Mouse (Mus musculus) frontal cortex, adult 2 months (tissue): ENCODE results near the gene Nrf1. TPM values are rescaled to one million over a fixed set of nuclear protein-coding genes. Genes with fewer than 3 reads are reported as not detected.

Experiments used
- DNase-seq, 2 experiments: peaks; one replicate each; pipeline ENCODE4 v3.0.0; 2022; ENCODE audit warnings: low spot score in 1 of 2; ENCODE audit errors: extremely low spot score in 1 of 2
- polyA plus RNA-seq: library from polyadenylated mRNA; depleted of rRNA; stranded (reverse); fragments of >200 nt; gene quantifications from 2 replicates; pipeline ENCODE4 v1.2.3, GENCODE M21; 2012

Gene Nrf1
- polyA plus RNA-seq, 1 experiment = 26.2 TPM

DNA sequence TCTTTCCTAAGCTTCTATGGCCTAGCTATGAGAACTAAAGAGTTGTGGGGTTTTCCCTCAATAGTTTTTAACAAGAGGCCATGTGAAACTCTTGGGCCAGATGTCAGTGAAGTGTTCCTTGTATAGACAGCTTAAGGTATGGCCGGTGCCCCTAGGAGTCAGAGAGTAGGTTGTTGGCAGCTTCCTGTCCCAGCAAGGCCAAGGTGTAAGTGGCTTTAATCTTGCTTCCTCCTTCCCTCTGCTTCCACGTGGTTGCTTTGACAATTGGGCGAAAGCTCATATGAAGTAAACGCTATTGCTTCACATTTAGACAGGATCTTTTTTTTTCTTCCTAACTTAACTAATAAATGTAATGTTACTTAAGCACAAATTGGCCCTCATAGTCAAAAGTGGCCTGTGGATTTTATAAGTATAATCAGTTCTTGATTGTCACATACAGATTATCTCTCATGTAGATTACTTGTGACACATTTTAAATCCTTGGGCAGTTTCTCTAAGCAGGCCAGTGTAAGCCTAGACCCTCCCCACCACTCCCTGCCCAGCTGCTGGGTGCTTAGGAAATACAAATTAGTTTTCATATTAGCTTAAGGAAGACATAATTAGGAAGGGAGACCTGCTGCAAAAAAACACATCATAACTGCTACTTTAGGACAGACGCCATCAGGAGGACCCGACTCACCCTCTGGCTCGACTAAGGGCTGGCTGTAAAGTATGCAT, 91.7 kb downstream of the Nrf1 start:
- DNase-seq = no peak

- DNase-seq = no peak
These were observed 95.5 kb downstream of the Nrf1 start for GRCm38 (mm10) chr6:30143263-30143662.

DNA sequence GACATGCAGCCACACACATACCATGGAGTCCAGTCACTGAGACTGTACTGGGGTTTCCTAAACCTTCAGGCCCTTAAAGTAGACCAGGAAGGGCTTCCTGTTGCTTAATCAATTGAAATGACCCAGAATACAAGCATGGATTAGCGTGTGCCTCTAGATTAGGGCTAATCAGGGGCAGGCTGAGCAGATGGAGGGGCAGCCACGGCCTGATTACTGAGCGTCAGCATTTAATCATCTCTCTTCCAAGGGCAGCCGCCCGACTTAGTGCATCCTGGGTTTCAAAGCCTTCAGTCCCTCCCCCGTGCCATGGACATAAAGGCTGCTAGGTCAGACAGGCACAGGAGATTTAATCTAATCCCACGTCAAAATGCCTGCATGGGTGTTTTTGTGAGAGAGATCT, 99.3 kb downstream of the Nrf1 start:
- no peak for DNase-seq

DNA sequence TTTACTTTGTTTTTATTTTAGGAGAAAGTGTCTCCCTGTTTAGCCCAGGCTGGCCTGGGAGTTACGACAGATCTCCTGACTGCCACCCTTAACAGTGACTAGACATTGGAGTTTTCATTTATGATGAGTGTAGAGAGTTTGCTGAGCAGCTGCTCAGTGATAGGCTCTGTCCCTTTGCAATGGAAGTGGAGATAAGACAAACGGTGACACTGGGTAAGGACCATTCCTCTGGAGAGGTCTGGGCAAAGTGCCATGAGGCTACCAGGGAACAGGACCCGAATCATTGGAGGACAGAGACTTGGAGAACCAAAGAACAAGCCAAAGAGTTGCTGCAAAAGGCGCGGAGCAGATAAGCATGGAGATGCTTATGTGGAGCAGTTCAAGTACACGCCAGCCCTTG, 100.0 kb downstream of the Nrf1 start:
- no peak for DNase-seq

DNA sequence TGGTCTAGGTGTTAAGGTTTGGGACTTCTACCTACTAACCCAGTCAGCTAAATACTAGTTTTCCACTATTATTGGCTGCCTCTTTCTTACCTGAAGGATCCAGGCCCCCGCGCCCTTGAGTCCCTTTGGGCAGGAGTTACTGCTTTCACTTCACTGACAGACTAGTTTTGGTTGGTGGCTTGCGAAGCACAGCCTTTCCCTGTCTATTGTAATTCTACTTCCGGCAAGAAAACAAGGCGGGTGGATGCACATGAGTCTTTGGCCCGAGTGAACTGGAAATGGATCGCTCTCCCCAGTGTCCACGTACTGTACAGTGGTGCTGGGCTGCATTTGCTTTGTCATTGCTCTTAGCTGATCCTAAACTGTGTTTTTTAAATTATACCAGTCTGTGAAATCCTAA, 102.7 kb downstream of the Nrf1 start:
- no peak for DNase-seq

DNA sequence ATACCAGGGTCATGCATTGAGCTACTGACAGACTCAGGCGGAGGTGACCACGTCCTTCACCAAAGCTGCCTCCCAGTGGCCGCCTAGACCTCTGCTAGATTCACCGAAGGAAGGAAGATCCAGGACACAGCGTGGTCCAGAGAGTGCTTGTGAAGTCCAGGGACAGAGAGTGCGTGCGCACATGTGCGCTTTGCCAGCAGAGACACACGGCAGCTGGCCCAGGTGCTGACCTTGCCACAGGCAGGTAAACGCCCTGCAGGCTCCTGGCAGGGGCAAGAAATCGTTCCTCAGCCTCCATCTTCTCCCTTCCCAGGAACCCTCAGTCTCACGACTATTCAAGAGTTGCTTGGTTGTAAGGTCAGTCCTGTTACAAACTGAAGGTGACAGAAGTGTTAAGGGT, 104.4 kb downstream of the Nrf1 start:
- DNase-seq = no peak

- DNase-seq = no peak
These were observed 104.9 kb downstream of the Nrf1 start for GRCm38 (mm10) chr6:30152649-30153048.

DNA sequence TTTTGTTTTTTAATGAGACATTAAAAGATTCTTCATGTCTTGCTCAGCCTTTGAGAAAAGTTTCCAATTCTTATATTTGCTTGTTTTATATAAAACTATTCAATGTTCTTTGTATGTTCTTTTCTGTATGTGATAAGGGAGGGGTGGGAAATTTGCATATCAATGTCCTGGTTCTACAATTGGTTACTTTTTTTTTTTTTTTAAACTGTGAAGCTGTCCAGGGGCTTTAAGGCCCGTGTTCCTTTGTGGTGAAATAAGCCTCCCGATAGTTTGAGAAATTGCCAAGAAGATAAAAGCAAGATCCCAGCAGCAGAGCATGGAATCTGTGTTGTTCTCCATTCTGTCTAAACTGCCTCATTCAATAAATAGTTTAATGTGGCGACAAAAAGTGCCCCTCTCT, 105.3 kb downstream of the Nrf1 start:
- DNase-seq = no peak

DNA sequence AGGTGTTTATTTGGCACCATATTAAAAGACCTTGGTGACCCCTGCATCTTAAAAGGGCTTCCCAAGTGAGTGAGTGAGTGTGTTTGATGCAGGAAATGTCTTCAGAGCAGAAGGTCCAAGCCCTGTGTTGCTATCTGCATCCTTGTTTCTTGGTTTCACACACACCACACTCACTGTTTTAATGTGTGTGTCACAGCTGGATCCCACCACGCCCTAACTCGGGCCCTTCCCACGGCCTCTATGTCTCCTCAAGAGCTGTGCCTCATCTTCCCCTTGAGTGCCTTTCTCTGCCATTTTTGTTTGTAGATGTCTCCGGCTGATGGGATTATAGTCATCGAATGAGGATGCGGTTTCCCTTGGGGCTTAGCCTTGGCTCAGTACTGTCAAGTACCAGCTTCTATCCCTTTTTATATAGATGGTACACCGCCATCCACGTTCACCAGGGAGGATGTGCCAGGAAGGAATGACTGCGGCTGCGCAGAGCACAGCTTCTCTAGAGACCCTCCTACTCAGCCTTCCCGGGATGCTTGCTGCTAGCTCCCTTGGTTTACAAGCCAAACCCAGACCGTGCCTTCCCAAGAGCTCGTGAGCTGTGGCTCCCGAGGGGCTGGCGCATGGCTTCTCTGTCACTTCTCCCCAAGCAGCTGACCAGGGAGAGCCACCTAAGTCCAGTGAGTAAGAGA, 106.1 kb downstream of the Nrf1 start:
- no peak for DNase-seq

GRCm38 (mm10) chr6:30159516-30160045, 111.8 kb downstream of the Nrf1 start:
- no peak for DNase-seq

- DNase-seq = no peak
These were observed 112.6 kb downstream of the Nrf1 start for GRCm38 (mm10) chr6:30160408-30160807.

DNA sequence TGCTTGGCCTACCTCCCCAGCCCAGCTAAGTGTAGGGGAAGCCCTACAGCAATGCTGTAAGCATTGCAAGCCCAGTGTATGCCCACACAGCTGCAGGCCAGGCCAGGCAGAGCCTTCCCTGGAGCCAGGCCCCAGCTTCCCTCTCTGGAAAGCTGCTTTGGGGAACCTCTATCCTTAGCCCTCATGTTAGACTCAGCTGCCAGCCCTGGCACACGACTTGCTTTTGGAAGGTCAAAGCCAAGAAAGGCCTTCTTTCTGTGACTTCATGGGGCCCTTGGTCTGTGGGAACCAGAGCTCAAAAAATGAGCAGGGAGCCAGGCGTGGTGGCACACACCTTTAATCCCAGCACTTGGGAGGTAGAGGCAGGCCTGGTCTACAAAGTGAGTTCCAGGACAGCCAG, 113.8 kb downstream of the Nrf1 start:
- no peak for DNase-seq

DNA sequence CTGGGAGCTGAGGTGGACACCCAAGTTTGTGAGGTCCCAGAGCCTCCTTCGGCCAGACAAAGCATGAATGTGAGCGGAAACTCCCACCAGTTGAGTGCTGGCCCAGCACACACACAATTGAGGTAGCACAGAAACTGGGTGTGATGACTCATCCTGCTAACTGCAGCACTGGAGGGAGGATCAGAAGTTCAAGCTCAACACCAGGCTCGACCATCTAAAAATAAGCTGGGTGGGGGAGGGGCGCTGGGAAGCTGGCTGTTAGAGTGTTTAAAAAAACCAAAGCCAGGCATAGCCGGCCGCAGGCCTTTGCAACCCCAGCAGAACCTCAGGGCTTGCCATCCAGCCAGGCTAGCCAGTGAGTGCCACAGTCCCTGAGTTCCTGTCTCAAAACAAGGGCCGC, 114.3 kb downstream of the Nrf1 start:
- peak in 1 of 2 experiments; percentile 24 for DNase-seq

DNA sequence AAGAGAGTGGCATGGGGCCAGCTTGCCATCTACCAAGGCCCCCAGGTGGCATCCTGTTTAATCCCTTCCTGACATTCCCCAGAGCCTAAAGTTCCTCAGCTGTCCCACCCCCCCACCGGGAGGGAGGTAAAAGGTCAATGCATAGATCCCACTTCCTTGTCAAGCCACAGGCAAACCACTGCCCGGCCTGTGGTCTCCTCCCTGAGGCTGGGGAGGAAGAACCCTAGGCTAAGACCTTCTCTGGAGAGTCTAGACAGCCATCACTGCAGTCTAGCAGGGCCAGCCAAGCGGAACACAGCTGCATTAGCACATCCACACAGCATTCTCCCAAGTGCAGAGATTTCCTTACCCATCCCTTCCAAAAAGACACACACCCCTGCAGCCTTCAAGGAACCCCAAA, 118.6 kb downstream of the Nrf1 start:
- no peak for DNase-seq

DNA sequence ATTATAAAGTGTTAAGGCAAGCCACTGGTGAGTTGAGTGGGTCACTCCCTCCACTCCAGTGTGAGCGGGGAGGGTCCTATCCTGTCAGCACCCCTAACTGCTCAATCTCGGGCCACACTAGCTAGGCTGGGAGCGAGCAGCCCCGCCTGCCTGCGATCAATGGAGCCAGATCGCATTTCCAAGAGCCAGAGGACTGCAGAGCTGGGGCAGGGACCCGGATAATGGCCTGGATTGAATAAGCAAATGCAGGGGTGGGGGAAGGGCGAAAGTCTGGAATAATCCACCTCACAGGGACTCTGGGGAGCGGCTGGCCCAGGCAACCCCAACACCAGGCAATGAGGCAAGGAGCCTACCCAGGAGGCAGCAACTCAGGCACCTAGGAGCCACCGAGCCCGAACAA, 119.4 kb downstream of the Nrf1 start:
- DNase-seq = no peak

DNA sequence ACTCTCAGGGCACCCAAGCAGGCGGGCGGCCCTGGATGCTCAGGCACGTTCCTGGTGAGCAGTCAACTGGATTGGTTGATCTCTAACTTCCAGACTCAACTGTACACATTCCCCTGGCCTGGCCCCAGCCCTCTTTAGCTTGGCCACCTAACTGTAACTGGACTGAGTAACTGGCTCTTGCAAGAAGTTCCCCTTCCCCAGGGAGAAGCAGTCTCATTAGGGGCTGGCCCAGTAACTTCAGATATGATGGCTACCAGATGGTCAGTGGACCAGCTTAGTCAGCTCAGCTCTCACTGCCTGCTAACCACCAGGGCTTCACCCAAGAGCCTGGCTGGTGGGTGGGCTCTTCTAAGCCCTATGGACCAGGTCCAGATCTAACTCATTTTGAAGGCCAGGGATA, 120.5 kb downstream of the Nrf1 start:
- no peak for DNase-seq

DNA sequence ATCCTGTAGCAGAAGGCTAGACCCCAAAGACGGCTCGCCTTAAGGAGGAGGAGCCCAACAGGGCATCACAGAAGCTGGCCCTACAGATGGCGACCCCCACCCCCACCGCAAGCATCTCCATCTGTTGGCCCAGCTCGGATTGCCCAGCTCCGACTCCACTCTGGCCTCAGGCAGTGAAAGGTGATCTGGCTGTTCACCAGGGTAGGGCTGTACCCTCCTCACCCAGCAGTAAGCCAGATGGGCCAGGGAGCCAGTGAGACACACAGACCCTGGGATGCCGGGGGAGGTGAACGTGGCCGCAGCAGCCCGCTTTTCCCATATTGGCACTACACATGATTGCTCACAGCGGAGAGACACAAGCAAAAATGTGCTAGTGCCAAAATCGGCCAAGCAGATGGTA, 121.4 kb downstream of the Nrf1 start:
- DNase-seq = no peak

DNA sequence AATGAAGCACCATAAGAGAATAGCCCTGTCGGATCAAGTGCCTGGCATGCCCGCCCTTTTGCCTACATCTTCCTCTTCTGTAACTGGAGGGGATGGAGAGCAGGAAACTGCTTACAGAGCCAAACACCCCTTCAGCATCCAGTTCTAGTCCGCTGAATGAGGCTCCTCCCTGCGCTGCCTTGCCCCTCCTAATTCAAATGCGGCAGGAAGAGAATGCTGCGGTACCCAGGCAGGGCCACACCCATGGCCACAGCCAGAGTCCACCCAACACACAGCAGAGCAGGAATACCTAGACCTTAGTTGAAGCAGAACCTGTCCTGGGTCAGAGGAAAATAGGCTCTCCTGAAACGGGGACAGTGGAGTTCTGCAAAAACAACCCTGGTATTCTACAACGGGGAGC, 123.4 kb downstream of the Nrf1 start:
- DNase-seq = no peak

GRCm38 (mm10) chr6:30171967-30172366, 124.2 kb downstream of the Nrf1 start:
- DNase-seq = no peak

DNA sequence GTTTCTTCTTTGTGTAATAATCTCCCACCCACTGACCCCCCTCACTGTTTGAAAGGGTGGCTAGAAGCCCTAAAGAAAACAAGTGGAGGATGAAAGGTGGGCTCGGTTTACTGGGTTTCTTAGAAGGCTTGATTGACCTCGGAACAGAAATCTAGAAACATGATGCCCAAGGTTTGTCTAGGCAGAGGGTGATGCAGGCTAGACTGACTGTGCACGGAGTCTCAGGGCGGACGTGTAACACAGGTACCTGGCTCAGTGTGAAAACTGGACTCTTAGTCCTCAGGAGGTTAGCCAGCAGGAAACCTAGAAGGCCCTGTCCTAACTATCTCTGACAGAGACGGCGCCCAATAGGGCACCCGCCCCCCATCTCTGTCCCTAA, 124.6 kb downstream of the Nrf1 start:
- DNase-seq = no peak

DNA sequence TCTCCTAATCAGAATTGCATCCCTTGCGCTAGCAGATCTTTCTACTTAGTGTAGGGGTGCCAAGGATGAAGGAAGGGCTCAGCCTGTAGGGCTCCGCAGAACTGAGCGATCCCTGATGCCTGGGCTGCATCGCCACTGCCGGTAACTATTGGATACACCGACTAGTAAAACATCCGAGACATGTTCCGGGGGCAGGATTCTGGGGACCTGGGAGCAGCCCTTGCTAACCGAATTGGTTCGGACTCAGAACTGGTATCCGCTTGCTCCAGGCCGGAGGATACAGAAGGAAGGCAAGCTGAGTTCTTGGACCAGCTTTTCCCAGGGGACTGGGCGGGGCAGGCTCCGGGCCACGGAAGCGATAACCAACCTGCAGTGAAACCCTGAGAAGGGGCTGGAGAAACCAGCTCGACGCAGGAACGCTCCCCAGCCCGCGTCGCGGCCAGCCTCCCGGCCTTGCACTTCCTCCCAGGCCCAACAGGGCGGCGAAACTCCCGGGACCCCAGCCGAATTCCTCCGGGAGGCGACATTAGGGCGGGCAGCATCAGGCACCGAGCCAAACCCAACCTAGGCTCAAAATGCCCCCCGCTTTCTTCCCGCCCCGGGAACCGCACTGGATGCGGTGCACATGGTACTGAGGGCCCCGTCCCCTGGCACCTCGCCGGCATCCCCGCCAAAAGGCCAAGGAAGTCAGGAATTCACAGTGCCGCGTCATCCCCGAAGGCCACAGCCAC, 125.2 kb downstream of the Nrf1 start:
- no peak for DNase-seq
